Mouse (Mus musculus) thymus, postnatal 14 days (tissue): Measurements from ENCODE around the gene Schip1.

Experiments used
- DNase-seq: peaks from one replicate; pipeline ENCODE4 v3.0.0; 2021

The Schip1 gene

GRCm38 (mm10) chr3:68632714-68633113 lies 568.1 kb downstream of the Schip1 start:
- DNase-seq: no peak

GRCm38 (mm10) chr3:68633577-68633976 lies 569.0 kb downstream of the Schip1 start:
- DNase-seq: no peak

- DNase-seq: no peak
Observed at GRCm38 (mm10) chr3:68637960-68638359, 573.4 kb downstream of the Schip1 start.

GRCm38 (mm10) chr3:68638703-68639102 lies 574.1 kb downstream of the Schip1 start:
- no peak for DNase-seq

GRCm38 (mm10) chr3:68642935-68643334 lies 578.3 kb downstream of the Schip1 start:
- DNase-seq: no peak

- DNase-seq: peak; percentile 75
Observed at GRCm38 (mm10) chr3:68646387-68647130, 582.0 kb downstream of the Schip1 start.

- no peak for DNase-seq
Observed at GRCm38 (mm10) chr3:68647282-68647681, 582.7 kb downstream of the Schip1 start.

GRCm38 (mm10) chr3:68650251-68650650 lies 585.6 kb downstream of the Schip1 start:
- no peak for DNase-seq

GRCm38 (mm10) chr3:68656607-68657352 lies 592.2 kb downstream of the Schip1 start:
- no peak for DNase-seq

- no peak for DNase-seq
Observed at GRCm38 (mm10) chr3:68657589-68658245, 593.1 kb downstream of the Schip1 start.

GRCm38 (mm10) chr3:68659996-68660395 lies 595.4 kb downstream of the Schip1 start:
- DNase-seq: no peak

- DNase-seq: no peak
Observed at GRCm38 (mm10) chr3:68660538-68660937, 595.9 kb downstream of the Schip1 start.

- no peak for DNase-seq
Observed at GRCm38 (mm10) chr3:68662386-68662785, 597.8 kb downstream of the Schip1 start.

- no peak for DNase-seq
Observed at GRCm38 (mm10) chr3:68664337-68664736, 599.7 kb downstream of the Schip1 start.

GRCm38 (mm10) chr3:68666377-68666776 lies 601.8 kb downstream of the Schip1 start:
- no peak for DNase-seq

- no peak for DNase-seq
Observed at GRCm38 (mm10) chr3:68667852-68668251, 603.2 kb downstream of the Schip1 start.

- DNase-seq: no peak
Observed at GRCm38 (mm10) chr3:68669418-68669974, 604.9 kb downstream of the Schip1 start.

- DNase-seq: no peak
Observed at GRCm38 (mm10) chr3:68674721-68675120, 610.1 kb downstream of the Schip1 start.

GRCm38 (mm10) chr3:68675216-68675835 lies 610.7 kb downstream of the Schip1 start:
- no peak for DNase-seq
